Mouse (Mus musculus): ENCODE results near the gene Serpinb9e. TPM values are rescaled to one million over a fixed set of nuclear protein-coding genes. Genes with fewer than 3 reads are reported as not detected.
"Not testable (repeated sequence)": the region's sequence is repeated elsewhere in the genome, so short reads cannot be mapped to it uniquely, and the experiment has no call there.

The Serpinb9e gene
- not detected for total RNA-seq (2021)

- not testable (repeated sequence) for DNase-seq
These were observed at the start of gene Serpinb9e for GRCm38 (mm10) chr13:33249312-33249711. TSS of gene Serpinb9e (plus strand) at chr13:33249612.

DNA sequence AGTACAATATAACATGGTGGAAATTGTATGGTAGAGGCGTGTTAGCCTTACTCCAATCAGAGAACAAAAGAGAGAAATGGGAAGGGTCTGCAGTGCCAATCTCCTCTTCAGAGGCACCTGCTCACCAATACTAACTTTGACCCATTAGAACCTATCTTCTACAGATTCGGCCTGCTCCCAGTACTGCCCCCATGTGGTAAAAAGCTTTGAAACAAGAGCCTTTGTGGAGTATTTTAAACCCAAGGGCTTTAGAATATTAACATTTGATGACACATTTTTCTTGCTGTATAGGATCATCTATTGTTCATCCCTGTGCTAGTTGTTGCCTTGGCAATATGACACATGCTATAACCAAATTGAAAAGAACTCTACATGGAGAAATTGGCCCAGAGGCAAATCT is 49.7 kb upstream of the Serpinb9e start:
- DNase-seq = no peak

DNA sequence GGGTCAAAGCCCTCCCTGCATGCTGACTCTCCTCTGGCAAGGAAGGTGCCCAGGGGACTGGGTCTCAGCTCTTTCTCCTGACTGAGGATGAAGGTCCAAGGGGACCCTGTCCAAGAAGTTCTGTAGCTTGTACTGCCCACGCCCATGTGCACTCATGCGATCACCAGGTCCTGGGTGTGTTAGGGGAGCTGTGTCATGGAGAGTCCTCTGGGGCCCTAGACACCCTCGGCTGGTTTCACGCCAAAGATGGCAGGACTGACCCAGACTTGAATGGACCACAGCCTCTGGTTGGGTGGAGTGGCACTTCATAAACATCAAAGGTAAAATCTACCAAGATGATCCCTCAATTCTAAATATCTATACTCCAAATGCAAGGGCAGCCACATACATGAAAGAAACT is 59.2 kb downstream of the Serpinb9e start:
- not testable (repeated sequence) for DNase-seq

Other genes starting within 250 kb of the Serpinb9e start
- gene Serpinb9, start 246.4 kb upstream of the Serpinb9e start, total RNA-seq (2021) = 1 to 10 TPM; 6.8 TPM
- under 1 TPM; 0.26 to 0.99 TPM for gene Serpinb9b, start 222.2 kb upstream of the Serpinb9e start, total RNA-seq (2021)
- not detected for gene Serpinb1b, start 171.0 kb upstream of the Serpinb9e start, total RNA-seq (2021)
- not detected for gene Serpinb9c, start 89.9 kb upstream of the Serpinb9e start, total RNA-seq (2021)
- not detected for gene Serpinb9d, start 56.7 kb upstream of the Serpinb9e start, total RNA-seq (2021)
- gene Serpinb9f, start 74.5 kb downstream of the Serpinb9e start, total RNA-seq (2021) = not detected
- gene Gm11397, start 146.1 kb downstream of the Serpinb9e start, total RNA-seq (2021) = not detected
- gene Serpinb9g, start 235.2 kb downstream of the Serpinb9e start, total RNA-seq (2021) = not detected